Mouse (Mus musculus) fibroblast of lung, adult 2 months (primary cell): ENCODE data around the gene Trim2.

ENCODE experiments used
- DNase-seq: peaks from one replicate; pipeline ENCODE4 v3.0.0-alpha.2; 2011; ENCODE audit warnings: low read depth

Gene Trim2

GRCm38 (mm10) chr3:84136509-84136908 lies 170.2 kb downstream of the Trim2 start:
- no peak for DNase-seq

- DNase-seq = no peak
Measured at GRCm38 (mm10) chr3:84135933-84136332, 170.7 kb downstream of the Trim2 start.

DNA sequence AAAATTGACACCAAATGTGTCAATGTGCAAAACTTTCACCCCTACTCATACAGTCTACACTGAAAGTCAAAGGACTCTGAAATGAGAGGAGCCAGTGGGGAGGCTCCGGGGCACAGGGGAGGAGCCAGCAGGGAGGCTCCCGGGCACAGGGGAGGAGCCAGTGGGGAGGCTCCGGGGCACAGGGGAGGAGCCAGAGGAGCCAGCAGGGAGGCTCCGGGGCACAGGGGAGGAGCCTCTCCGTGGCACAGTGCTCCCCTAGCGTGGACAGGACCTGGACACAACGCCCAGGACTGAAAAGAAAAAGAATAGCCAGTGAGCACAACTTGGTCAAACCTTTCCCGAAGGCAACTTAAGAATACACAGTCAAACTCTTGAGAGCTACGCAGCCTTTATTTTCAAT lies 171.3 kb downstream of the Trim2 start:
- DNase-seq = no peak

- DNase-seq = no peak
Measured at GRCm38 (mm10) chr3:84131369-84131768, 175.3 kb downstream of the Trim2 start.

DNA sequence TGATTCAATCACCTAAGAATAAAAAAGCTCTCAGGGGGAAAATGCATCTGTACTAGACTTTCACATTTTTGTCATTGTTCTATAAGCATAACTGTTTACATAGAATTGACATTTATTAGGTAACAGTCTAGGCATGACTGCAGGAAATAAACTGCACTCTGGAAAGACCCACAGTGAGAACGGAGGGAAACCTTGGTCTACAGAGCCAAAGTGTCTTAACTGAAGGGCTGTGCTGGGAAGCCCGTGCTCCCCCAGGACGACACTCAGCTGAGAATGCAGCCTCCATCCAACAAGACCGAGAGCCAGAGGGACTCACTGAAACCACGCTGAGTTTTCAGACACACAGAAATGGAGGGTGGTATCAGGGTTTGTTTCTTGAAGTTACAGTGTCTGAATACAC lies 175.9 kb downstream of the Trim2 start:
- DNase-seq = no peak

DNA sequence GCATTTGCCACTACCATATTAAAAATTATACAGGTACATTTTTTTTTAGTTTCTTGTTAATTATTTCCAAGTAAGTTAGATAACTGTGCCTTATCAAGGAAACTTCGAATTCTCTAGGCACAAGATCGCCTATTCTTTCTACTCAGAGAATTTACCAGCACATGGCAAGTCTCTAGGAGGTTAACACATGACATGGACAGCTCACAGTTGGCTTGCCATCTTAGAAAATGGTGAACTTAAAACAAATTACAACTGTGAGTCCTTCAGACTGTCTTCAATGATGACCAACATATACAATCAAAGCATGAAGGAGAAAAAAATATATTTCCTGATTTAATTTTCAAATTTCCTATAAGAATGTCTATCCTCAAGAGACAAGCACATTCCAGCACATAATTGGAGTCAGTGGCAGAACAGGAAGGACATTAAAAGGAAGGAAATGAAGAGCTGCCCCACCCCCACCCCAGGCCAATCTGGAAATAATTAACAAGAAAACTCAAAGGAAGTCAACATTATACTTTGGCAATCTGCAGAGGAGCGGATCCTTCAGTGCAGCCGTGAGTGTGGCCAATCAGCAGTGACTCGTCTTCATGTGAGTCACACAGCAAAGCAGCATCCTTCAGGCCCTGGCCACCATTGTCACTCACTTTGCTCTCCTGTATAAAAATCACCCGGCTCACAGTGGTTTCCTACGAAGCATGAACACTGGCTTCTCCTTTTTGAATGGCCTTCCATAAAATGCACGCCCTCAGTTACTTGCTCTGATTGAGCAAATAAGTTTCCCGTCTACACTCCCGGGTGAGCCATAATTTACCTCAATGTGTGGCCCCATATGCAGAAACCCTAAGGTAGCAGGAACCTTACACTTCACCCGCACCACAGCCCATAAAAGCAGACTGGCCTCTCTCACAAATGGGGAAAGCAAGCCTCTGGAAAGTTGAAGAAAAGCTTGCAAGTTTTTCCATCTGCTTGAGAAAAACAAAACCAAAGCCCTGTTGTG lies 177.5 kb downstream of the Trim2 start:
- DNase-seq = no peak

GRCm38 (mm10) chr3:84127431-84127830 lies 179.2 kb downstream of the Trim2 start:
- DNase-seq = no peak

DNA sequence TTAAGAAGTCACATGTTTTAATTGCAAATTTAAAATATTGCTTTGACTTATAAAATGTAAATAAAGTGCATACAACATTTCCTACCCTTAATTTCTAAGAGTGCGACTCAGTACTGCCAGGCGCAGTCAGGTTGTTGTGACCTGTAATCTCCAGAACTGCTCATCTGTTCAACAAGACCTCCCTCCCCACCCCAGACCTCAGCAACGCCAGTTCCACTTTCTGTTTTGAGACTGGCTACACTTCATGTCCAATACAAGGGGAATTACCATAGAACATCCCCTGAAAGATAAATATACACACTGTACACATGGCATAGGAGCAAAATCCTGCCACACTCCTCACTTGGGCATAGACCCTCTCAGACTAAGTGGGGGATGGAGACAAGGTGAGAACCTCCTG lies 180.0 kb downstream of the Trim2 start:
- no peak for DNase-seq

- no peak for DNase-seq
Measured at GRCm38 (mm10) chr3:84125704-84126289, 180.9 kb downstream of the Trim2 start.

GRCm38 (mm10) chr3:84123461-84123860 lies 183.2 kb downstream of the Trim2 start:
- DNase-seq = no peak

DNA sequence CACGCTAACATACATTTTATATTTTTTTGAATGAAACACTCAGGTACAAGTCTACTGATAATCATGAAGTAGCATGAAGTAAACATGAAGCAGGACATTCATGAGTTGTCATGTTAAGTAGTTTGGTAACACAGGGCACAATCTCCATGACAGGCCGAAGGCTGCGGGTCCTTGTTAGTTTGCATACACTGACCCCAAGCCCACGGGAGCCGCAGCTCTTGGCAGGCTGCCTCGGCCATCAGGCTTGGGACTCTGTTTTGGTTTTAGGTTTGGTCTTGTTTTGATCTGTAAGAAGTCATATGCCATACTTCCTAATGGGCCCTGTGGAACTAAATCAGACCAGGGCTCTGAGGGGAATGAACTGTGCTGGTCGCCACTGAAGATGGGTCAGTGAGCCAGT lies 188.0 kb downstream of the Trim2 start:
- DNase-seq = no peak

DNA sequence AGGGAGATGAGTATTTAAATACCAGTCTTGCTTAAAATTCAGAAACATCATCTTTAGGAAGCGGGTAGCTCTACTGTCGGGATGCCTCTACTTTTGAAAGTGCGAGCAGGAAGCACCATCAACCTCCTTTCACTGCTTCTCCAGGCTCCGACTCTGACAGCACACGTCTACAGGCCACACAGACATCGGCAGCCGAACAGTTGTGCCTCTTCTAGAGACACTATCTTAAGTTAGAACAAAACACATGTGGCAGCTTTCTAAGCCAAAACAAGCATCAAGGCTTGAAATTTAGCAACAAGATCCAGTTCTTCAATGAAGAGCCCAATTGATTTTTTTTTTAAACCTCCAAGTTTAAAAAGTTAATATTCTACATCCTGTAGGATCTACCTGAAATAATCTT lies 188.5 kb downstream of the Trim2 start:
- DNase-seq = no peak
